Mouse (Mus musculus): ENCODE data around the gene Exoc7.

The Exoc7 gene

GRCm38 (mm10) chr11:116245616-116246015 is 61.4 kb downstream of the Exoc7 start:
- in situ Hi-C loops (cut with MboI, MseI) = no loop called here

DNA sequence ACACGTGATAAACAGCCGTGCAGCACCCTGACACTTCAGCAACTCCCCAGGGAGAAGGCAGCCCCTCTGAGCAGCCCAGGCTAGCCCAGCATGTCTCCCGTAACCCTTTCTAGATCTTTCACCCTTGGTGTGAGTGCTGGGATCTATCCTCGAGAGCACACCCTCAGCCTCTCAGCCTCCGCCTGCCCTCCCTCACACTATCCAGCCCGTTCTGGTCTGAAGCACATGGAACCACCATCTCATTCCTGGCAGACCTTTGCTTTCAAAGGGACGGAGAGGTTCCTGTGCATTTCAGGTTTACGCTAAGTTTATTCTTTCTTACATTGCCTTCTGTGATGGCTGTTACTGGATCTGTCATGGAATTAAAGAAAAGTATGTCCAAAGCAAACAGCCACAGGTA is 62.5 kb downstream of the Exoc7 start:
- in situ Hi-C loops (cut with MboI, MseI) = no loop called here

GRCm38 (mm10) chr11:116241744-116242235 is 65.2 kb downstream of the Exoc7 start:
- in situ Hi-C loops (cut with MboI, MseI) = no loop called here

- in situ Hi-C loops (cut with MboI, MseI) = no loop called here
Measured at GRCm38 (mm10) chr11:116239797-116240196, 67.2 kb downstream of the Exoc7 start.

Data from T-helper 2 cell (primary cell).